Mouse (Mus musculus): ENCODE results near the gene Hsd3b6. TPM values are rescaled to one million over a fixed set of nuclear protein-coding genes. Genes with fewer than 3 reads are reported as not detected.

The Hsd3b6 gene
- polyA plus RNA-seq, 1 experiment from 2014 or later: 12.6 TPM

GRCm38 (mm10) chr3:98756836-98757235 lies 57.4 kb downstream of the Hsd3b6 start:
- Histone ChIP-seq H3K4me2 (ENCODE audit: low read depth, severe bottlenecking) (no peak overlapping the region), H3K36me3 (ENCODE audit: control insufficient read depth, insufficient read depth, low read length) (no peaks in the 10 kb centered on the region), H3K4me3 (ENCODE audit: low read depth, low read length) (no peak overlapping the region), H3K4me1 (ENCODE audit: control insufficient read depth, insufficient read depth, low read length) (no peaks in the 10 kb centered on the region), H3K9ac (ENCODE audit: low read length) (no peak overlapping the region), H3K9me3 (ENCODE audit: control insufficient read depth, low read length) (no peaks in the 10 kb centered on the region), H3K27me3 (ENCODE audit: control insufficient read depth, insufficient read depth, low read length) (no peaks in the 10 kb centered on the region), H3K27ac (replicated peaks; ENCODE audit: low read depth, low read length) (no peak overlapping the region)
- ATAC-seq (ENCODE audit: insufficient number of reproducible peaks, low FRiP score, low TSS enrichment, low read depth) (no peak), DNase-seq (ENCODE audit: low spot score) (no peak)
- WGBS: 82% methylated on average over 3 of the region's 3 CpGs

Other genes starting within 250 kb of the Hsd3b6 start
- gene Gm10681, start 225.6 kb downstream of the Hsd3b6 start, polyA plus RNA-seq (2014; fragmentation: Nextera tagmentation; extraction: Ambion mirVana): not detected in 2 replicates
- not detected in 2 replicates for gene Hsd3b5, start 184.2 kb downstream of the Hsd3b6 start, polyA plus RNA-seq (2014; fragmentation: Nextera tagmentation; extraction: Ambion mirVana)
- gene Hsd3b2, start 89.9 kb downstream of the Hsd3b6 start, polyA plus RNA-seq (2014; fragmentation: Nextera tagmentation; extraction: Ambion mirVana): 0.08 TPM in 1 of 2 replicates, not detected in the other
- not detected in 2 replicates for gene Hsd3b3, start 51.3 kb downstream of the Hsd3b6 start, polyA plus RNA-seq (2014; fragmentation: Nextera tagmentation; extraction: Ambion mirVana)
- 0.14 and 0.17 TPM in 2 replicates for gene Hsd3b1, start 45.4 kb upstream of the Hsd3b6 start, polyA plus RNA-seq (2014; fragmentation: Nextera tagmentation; extraction: Ambion mirVana)
- not detected in 2 replicates for gene Hao2, start 78.8 kb upstream of the Hsd3b6 start, polyA plus RNA-seq (2014; fragmentation: Nextera tagmentation; extraction: Ambion mirVana)